Mouse (Mus musculus): ENCODE measurements at regions not wholly inside any gene's neighbourhood (a gene's known extent, or its start where the extent isn't known, plus 50 kb on each side); places are given as distances from the start of the nearest gene placed in this dataset.

- no peak for TF ChIP-seq ZNF384 (IDR thresholded peaks at IDR 0.05; ENCODE audit: low read depth, low read length)
- no peak for TF ChIP-seq CHD2 (IDR thresholded peaks at IDR 0.05; ENCODE audit: low read depth, low read length)
- no peak for TF ChIP-seq HCFC1 (IDR thresholded peaks at IDR 0.05; ENCODE audit: borderline replicate concordance, insufficient read depth, low read length)
- TF ChIP-seq MAFK (IDR thresholded peaks at IDR 0.05; ENCODE audit: insufficient read depth, low read depth, low read length), result no peak
- no peak for TF ChIP-seq ZC3H11A (IDR thresholded peaks at IDR 0.05; ENCODE audit: borderline replicate concordance, low read depth, low read length)
These were observed 250.6 kb downstream of the Dmrt2 start for GRCm38 (mm10) chr19:25922806-25923205.
